Mouse (Mus musculus) hindbrain, embryonic 10.5 days (tissue): ENCODE results near the gene Rad50. TPM values are rescaled to one million over a fixed set of nuclear protein-coding genes. Genes with fewer than 3 reads are reported as not detected.

ENCODE experiments used
- DNase-seq: peaks from one replicate; pipeline ENCODE4 v3.0.0-alpha.2; 2017; ENCODE audit warnings: low spot score
- H3K27ac ChIP-seq: fragments of 300-500 bp; sonication (generic); 2 replicates; pipeline ENCODE4 v1.5.1; 2016; ENCODE audit warnings: mild to moderate bottlenecking, moderate library complexity
- H3K27me3 ChIP-seq: fragments of 300-500 bp; sonication (generic); 2 replicates; pipeline ENCODE4 v1.6.1; 2016; ENCODE audit warnings: mild to moderate bottlenecking; ENCODE audit not compliant: poor library complexity, insufficient read depth, severe bottlenecking
- H3K36me3 ChIP-seq: fragments of 300-500 bp; sonication (generic); 2 replicates; pipeline ENCODE4 v1.6.1; 2016; ENCODE audit warnings: mild to moderate bottlenecking, moderate library complexity
- H3K4me1 ChIP-seq: fragments of 300-500 bp; sonication (generic); replicated peaks from 2 replicates; pipeline ENCODE4 v1.6.1; 2016; ENCODE audit warnings: mild to moderate bottlenecking
- H3K4me3 ChIP-seq: fragments of 300-500 bp; sonication (generic); 2 replicates; pipeline ENCODE4 v1.5.1; 2016; ENCODE audit warnings: mild to moderate bottlenecking, moderate library complexity
- H3K9me3 ChIP-seq: fragments of 300-500 bp; sonication (generic); 2 replicates; pipeline ENCODE4 v1.6.1; 2016; ENCODE audit warnings: mild to moderate bottlenecking, moderate library complexity
- WGBS: fragments of 180-500 bp; shearing (Covaris S2); methylation state at CpG from one replicate; pipeline ENCODE4 v1.1.7; 2016; 5-methylcytosine and 5-hydroxymethylcytosine counted together
- polyA plus RNA-seq: library from polyadenylated mRNA; unstranded; fragments of >200 nt; fragmentation: Nextera tagmentation; extraction: Ambion mirVana; gene quantifications from 2 replicates; pipeline ENCODE4 v1.2.1, GENCODE M21; 2016

Rad50 gene
- polyA plus RNA-seq, 1 experiment from 2014 or later = 13.7 TPM

- Histone ChIP-seq H3K4me1 (no peaks in the 10 kb centered on the region), H3K4me3 (no peak overlapping the region), H3K9me3 (no peaks in the 10 kb centered on the region), H3K36me3 (no peaks in the 10 kb centered on the region), H3K27ac (no peak overlapping the region), H3K27me3 (no peaks in the 10 kb centered on the region)
- no peak for DNase-seq
- 83% methylated on average over 2 of the region's 2 CpGs for WGBS
Observed at GRCm38 (mm10) chr11:53734431-53734830, 27.3 kb upstream of the Rad50 start.

GRCm38 (mm10) chr11:53733824-53734223 is 26.7 kb upstream of the Rad50 start:
- Histone ChIP-seq H3K36me3 (no peaks in the 10 kb centered on the region), H3K27me3 (no peaks in the 10 kb centered on the region), H3K27ac (no peak overlapping the region), H3K4me1 (no peaks in the 10 kb centered on the region), H3K4me3 (no peak overlapping the region), H3K9me3 (no peaks in the 10 kb centered on the region)
- 85% methylated on average over 7 of the region's 7 CpGs for WGBS
- no peak for DNase-seq

- H3K27ac ChIP-seq = no peak overlapping the region
- H3K4me3 ChIP-seq = no peak overlapping the region
- no peak for DNase-seq
- no peaks in the 10 kb centered on the region for H3K36me3 ChIP-seq
- WGBS = 93% methylated on average over 8 of the region's 8 CpGs
- H3K4me1 ChIP-seq = no peaks in the 10 kb centered on the region
- H3K27me3 ChIP-seq = no peaks in the 10 kb centered on the region
- H3K9me3 ChIP-seq = no peaks in the 10 kb centered on the region
Observed at GRCm38 (mm10) chr11:53732244-53732643, 25.1 kb upstream of the Rad50 start.

GRCm38 (mm10) chr11:53731457-53731856 is 24.3 kb upstream of the Rad50 start:
- Histone ChIP-seq H3K27ac (no peak overlapping the region), H3K27me3 (no peaks in the 10 kb centered on the region), H3K4me1 (no peaks in the 10 kb centered on the region), H3K9me3 (no peaks in the 10 kb centered on the region; the same call in 1 of the 2 replicates), H3K36me3 (no peaks in the 10 kb centered on the region), H3K4me3 (no peak overlapping the region)
- no peak for DNase-seq
- 98% methylated on average over 7 of the region's 7 CpGs for WGBS

GRCm38 (mm10) chr11:53720715-53721114 is 13.6 kb upstream of the Rad50 start, which contains the start of gene Il5:
Il5 (plus strand) TSS chr11:53720794.
- Histone ChIP-seq H3K27me3 (no peaks in the 10 kb centered on the region), H3K36me3 (no peaks in the 10 kb centered on the region), H3K27ac (no peak within 1 kb of the TSS), H3K4me1 (no peaks in the 10 kb centered on the region), H3K4me3 (no peak within 1 kb of the TSS), H3K9me3 (no peaks in the 10 kb centered on the region)
- 89% methylated on average over 6 of the region's 6 CpGs for WGBS
- no peak for DNase-seq

- no peak for DNase-seq
- Histone ChIP-seq H3K36me3 (no peaks in the 10 kb centered on the region), H3K27ac (no peak overlapping the region), H3K9me3 (no peaks in the 10 kb centered on the region), H3K27me3 (no peaks in the 10 kb centered on the region), H3K4me1 (no peaks in the 10 kb centered on the region), H3K4me3 (no peak overlapping the region)
- 90% methylated on average over 1 of the region's 1 CpGs for WGBS
Observed at GRCm38 (mm10) chr11:53719701-53720100, 12.6 kb upstream of the Rad50 start.

GRCm38 (mm10) chr11:53707718-53708009 is 545 bp upstream of the Rad50 start:
- peaks cover 6% of the 10 kb centered on the region for H3K36me3 ChIP-seq
- H3K4me3 ChIP-seq = peak overlapping the region; percentile 75
- H3K9me3 ChIP-seq = no peaks in the 10 kb centered on the region
- H3K27me3 ChIP-seq = no peaks in the 10 kb centered on the region
- peak overlapping the region; percentile 91; the same call in 1 of the 2 replicates for H3K27ac ChIP-seq
- no peak for DNase-seq
- peaks cover 14% of the 10 kb centered on the region for H3K4me1 ChIP-seq
- 81% methylated on average over 3 of the region's 3 CpGs for whole genome bisulfite sequencing

GRCm38 (mm10) chr11:53706236-53706933 is 734 bp downstream of the Rad50 start:
- Histone ChIP-seq H3K9me3 (no peaks in the 10 kb centered on the region), H3K27ac (peak overlapping the region; percentile 91), H3K4me1 (peaks cover 14% of the 10 kb centered on the region), H3K27me3 (no peaks in the 10 kb centered on the region), H3K4me3 (peak overlapping the region; percentile 75), H3K36me3 (peaks cover 14% of the 10 kb centered on the region)
- no peak for DNase-seq
- WGBS = 9% methylated on average over 29 of the region's 29 CpGs

GRCm38 (mm10) chr11:53699351-53699750 is 7.8 kb downstream of the Rad50 start:
- H3K27me3 ChIP-seq = no peaks in the 10 kb centered on the region
- WGBS = 90% methylated on average over 4 of the region's 4 CpGs
- H3K4me3 ChIP-seq = no peak overlapping the region
- no peaks in the 10 kb centered on the region for H3K9me3 ChIP-seq
- H3K27ac ChIP-seq = no peak overlapping the region
- H3K36me3 ChIP-seq = peaks cover 63% of the 10 kb centered on the region
- no peak for DNase-seq
- no peaks in the 10 kb centered on the region for H3K4me1 ChIP-seq

- Histone ChIP-seq H3K27me3 (no peaks in the 10 kb centered on the region), H3K36me3 (peaks cover 69% of the 10 kb centered on the region), H3K4me1 (no peaks in the 10 kb centered on the region), H3K9me3 (no peaks in the 10 kb centered on the region), H3K27ac (no peak overlapping the region), H3K4me3 (no peak overlapping the region)
- no peak for DNase-seq
- WGBS = 94% methylated on average over 2 of the region's 2 CpGs
Observed at GRCm38 (mm10) chr11:53698521-53698920, 8.6 kb downstream of the Rad50 start.

GRCm38 (mm10) chr11:53691979-53692378 is 15.1 kb downstream of the Rad50 start:
- no peaks in the 10 kb centered on the region for H3K9me3 ChIP-seq
- WGBS = 38% methylated on average over 10 of the region's 10 CpGs
- DNase-seq = peak; percentile 33

GRCm38 (mm10) chr11:53682994-53683530 is 24.1 kb downstream of the Rad50 start:
- H3K9me3 ChIP-seq = no peaks in the 10 kb centered on the region
- WGBS = 95% methylated on average over 9 of the region's 9 CpGs
- H3K27ac ChIP-seq = no peak overlapping the region
- no peak overlapping the region for H3K4me3 ChIP-seq
- H3K27me3 ChIP-seq = no peaks in the 10 kb centered on the region
- DNase-seq = no peak
- H3K36me3 ChIP-seq = peaks cover 79% of the 10 kb centered on the region
- H3K4me1 ChIP-seq = no peaks in the 10 kb centered on the region

More at GRCm38 (mm10) chr11:53691979-53692378, 15.1 kb downstream of the Rad50 start:
- Histone ChIP-seq H3K27me3 (no peaks in the 10 kb centered on the region), H3K36me3 (peaks cover 45% of the 10 kb centered on the region), H3K4me3 (no peak overlapping the region; the same call in 1 of the 2 replicates), H3K4me1 (peaks cover 6% of the 10 kb centered on the region), H3K27ac (peak overlapping the region; percentile 47)

GRCm38 (mm10) chr11:53682170-53682569 is 24.9 kb downstream of the Rad50 start:
- DNase-seq = no peak
- 92% methylated on average over 2 of the region's 2 CpGs for WGBS
- Histone ChIP-seq H3K4me1 (no peaks in the 10 kb centered on the region), H3K4me3 (no peak overlapping the region), H3K27me3 (no peaks in the 10 kb centered on the region), H3K9me3 (no peaks in the 10 kb centered on the region), H3K27ac (no peak overlapping the region), H3K36me3 (peaks cover 76% of the 10 kb centered on the region)
